Mouse (Mus musculus): ENCODE measurements around the gene Zfp518a. TPM values are rescaled to one million over a fixed set of nuclear protein-coding genes. Genes with fewer than 3 reads are reported as not detected.

Gene Zfp518a
- total RNA-seq (2012; rRNA removed) (2.5 and 3.1 TPM in 2 replicates), polyA plus RNA-seq (2012; ENCODE audit: insufficient read depth in 1 of 2, insufficient read length in 2 of 2, low read depth in 1 of 2, low replicate concordance in 2 of 2, missing spikeins in 1 of 2) (10 to 100 TPM in 1 of 2 experiments, 1 to 10 TPM in 1; 3.1 to 22.0 TPM)

GRCm38 (mm10) chr19:40894519-40895392 lies at the start of gene Zfp518a:
TSS of gene Zfp518a (plus strand) at chr19:40894705.
- Histone ChIP-seq H3K4me3 (ENCODE audit: control insufficient read depth in 1 of 2, insufficient read depth in 1 of 2, low read depth in 2 of 2, low read length in 2 of 2) (peak within 1 kb of the TSS; percentile 72 to 76), H3K79me2 (ENCODE audit: control insufficient read depth, insufficient read depth, low read length, poor library complexity) (no peaks in the 10 kb centered on the region; the same call in 1 of the 2 replicates), H3K27me3 (ENCODE audit: control insufficient read depth in 1 of 2, insufficient read depth in 2 of 2, low read length in 2 of 2) (peaks cover 0 to 3% of the 10 kb centered on the region in 2 experiments; a peak in 1 of 4 replicates), H3K4me1 (ENCODE audit: control insufficient read depth in 1 of 2, insufficient read depth in 2 of 2, low read length in 2 of 2) (no peaks in the 10 kb centered on the region; a peak in 1 of 4 replicates), H3K9me3 (replicated peaks; ENCODE audit: insufficient read depth, low read length) (no peaks in the 10 kb centered on the region), H3K36me3 (ENCODE audit: control insufficient read depth in 1 of 2, insufficient read depth in 2 of 2, low read length in 2 of 2) (no peaks in the 10 kb centered on the region; a peak in 1 of 4 replicates), H3K9ac (ENCODE audit: control insufficient read depth, low read depth, low read length, poor library complexity, severe bottlenecking) (peak within 1 kb of the TSS; percentile 74), H3K27ac (ENCODE audit: control insufficient read depth, low read depth, low read length) (peak within 1 kb of the TSS; percentile 62)
- DNase-seq (ENCODE audit: low read depth, low spot score): peak; percentile 89
- TF ChIP-seq BHLHE40 (IDR thresholded peaks at IDR 0.05; ENCODE audit: borderline replicate concordance, low read depth, low read length): no peak
- TF ChIP-seq ZMIZ1 (IDR thresholded peaks at IDR 0.05; ENCODE audit: low read depth, low read length): peak; percentile 34; the same call in 1 of the 2 replicates
- TF ChIP-seq MAFK (IDR thresholded peaks at IDR 0.05; ENCODE audit: borderline replicate concordance, low read depth, low read length): no peak
- peak; percentile 51 for TF ChIP-seq ELF1 (IDR thresholded peaks at IDR 0.05; ENCODE audit: low read depth, low read length)
- peak; percentile 59 to 68; a peak in 2 of 4 replicates for TF ChIP-seq POLR2A (IDR thresholded peaks at IDR 0.05; ENCODE audit: control insufficient read depth in 1 of 2, insufficient read depth in 1 of 2, low read depth in 1 of 2, low read length in 2 of 2, poor library complexity in 1 of 2)
- no peak for TF ChIP-seq MXI1 (IDR thresholded peaks at IDR 0.05; ENCODE audit: low read depth, low read length)
- peak; percentile 70 for TF ChIP-seq HCFC1 (IDR thresholded peaks at IDR 0.05; ENCODE audit: low read depth, low read length)
- 0 out of 2 replicates have a peak, but pooled peaks have one; percentile 32 for TF ChIP-seq TBP (IDR thresholded peaks at IDR 0.05; ENCODE audit: low read depth, low read length)
- TF ChIP-seq KAT2A (conservative IDR thresholded peaks at IDR 0.05; ENCODE audit: low read depth, low read length): peak; percentile 54; the same call in 1 of the 2 replicates
- peak; percentile 26; the same call in 1 of the 2 replicates for TF ChIP-seq TCF12 (IDR thresholded peaks at IDR 0.05; ENCODE audit: low read depth, low read length)
- TF ChIP-seq POLR2AphosphoS5 (IDR thresholded peaks at IDR 0.05; ENCODE audit: borderline replicate concordance, low read depth, low read length): no peak
- TF ChIP-seq E2F4 (IDR thresholded peaks at IDR 0.05; ENCODE audit: borderline replicate concordance, low read depth, low read length): peak; percentile 47; the same call in 1 of the 2 replicates

- no peaks in the 10 kb centered on the region for H3K27me3 ChIP-seq (ENCODE audit: control insufficient read depth in 1 of 2, insufficient read depth in 2 of 2, low read length in 2 of 2)
- no peak overlapping the region for H3K27ac ChIP-seq (ENCODE audit: control insufficient read depth, low read depth, low read length)
- DNase-seq (ENCODE audit: low read depth, low spot score): no peak
- TF ChIP-seq KAT2A (conservative IDR thresholded peaks at IDR 0.05; ENCODE audit: low read depth, low read length): no peak
- no peak for TF ChIP-seq MAFK (IDR thresholded peaks at IDR 0.05; ENCODE audit: borderline replicate concordance, low read depth, low read length)
- no peak for TF ChIP-seq POLR2AphosphoS2 (IDR thresholded peaks at IDR 0.05; ENCODE audit: low read length)
- TF ChIP-seq RCOR1 (IDR thresholded peaks at IDR 0.05; ENCODE audit: low read depth, low read length): no peak
- no peak for TF ChIP-seq SIN3A (IDR thresholded peaks at IDR 0.05; ENCODE audit: low read length)
- TF ChIP-seq ZKSCAN1 (IDR thresholded peaks at IDR 0.05; ENCODE audit: low read depth, low read length): no peak
- no peak for TF ChIP-seq CHD1 (IDR thresholded peaks at IDR 0.05; ENCODE audit: low read depth, low read length)
- TF ChIP-seq POLR2AphosphoS5 (IDR thresholded peaks at IDR 0.05; ENCODE audit: borderline replicate concordance, low read depth, low read length): no peak
- no peak for TF ChIP-seq MYC (IDR thresholded peaks at IDR 0.05; ENCODE audit: low read depth, low read length)
- no peak for TF ChIP-seq ZMIZ1 (IDR thresholded peaks at IDR 0.05; ENCODE audit: low read depth, low read length)
- no peak for TF ChIP-seq POLR2A (IDR thresholded peaks at IDR 0.05; ENCODE audit: control insufficient read depth in 1 of 2, insufficient read depth in 1 of 2, low read depth in 1 of 2, low read length in 2 of 2, poor library complexity in 1 of 2)
- H3K36me3 ChIP-seq (ENCODE audit: control insufficient read depth in 1 of 2, insufficient read depth in 2 of 2, low read length in 2 of 2): peaks cover 0 to 9% of the 10 kb centered on the region in 2 experiments; a peak in 2 of 4 replicates
- H3K4me1 ChIP-seq (ENCODE audit: control insufficient read depth in 1 of 2, insufficient read depth in 2 of 2, low read length in 2 of 2): no peaks in the 10 kb centered on the region
- H3K4me3 ChIP-seq (ENCODE audit: control insufficient read depth in 1 of 2, insufficient read depth in 1 of 2, low read depth in 2 of 2, low read length in 2 of 2): no peak overlapping the region
- H3K9me3 ChIP-seq (replicated peaks; ENCODE audit: insufficient read depth, low read length): no peaks in the 10 kb centered on the region
- no peaks in the 10 kb centered on the region for H3K79me2 ChIP-seq (ENCODE audit: control insufficient read depth, insufficient read depth, low read length, poor library complexity)
- H3K9ac ChIP-seq (ENCODE audit: control insufficient read depth, low read depth, low read length, poor library complexity, severe bottlenecking): no peak overlapping the region
Observed at GRCm38 (mm10) chr19:40844731-40845130, 49.8 kb upstream of the Zfp518a start.
